ENCODE assay signal across 8 mouse cellular contexts in genomic region chr13:97205052-97205701, GRCm38 (mm10). TPM values are rescaled to one million over a fixed set of nuclear protein-coding genes. Genes with fewer than 3 reads are reported as not detected.
A peak's percentile ranks its signal among the peaks of the same experiment; 100 is the strongest.
DNase-seq lines count a peak whose midpoint lies in the region; ATAC-seq and TF ChIP-seq lines count a peak whose summit lies in the region.

No protein-coding gene starts in this region.

- H3K4me3 ChIP-seq in E14TG2a.4 (replicated peaks; ENCODE audit: low read length) = peak overlapping the region; percentile 61
- H3K4me3 ChIP-seq in forebrain, embryonic 12.5 days (replicated peaks) = peak overlapping the region; percentile 34
- peak overlapping the region; percentile 41 for H3K4me3 ChIP-seq in heart, postnatal 0 days (ENCODE audit: low read depth, low read length)
- peak overlapping the region; percentile 41 for H3K4me3 ChIP-seq in liver, embryonic 16.5 days (ENCODE audit: low read depth, low read length)
- peak overlapping the region; percentile 33 for H3K4me3 ChIP-seq in neural tube, embryonic 13.5 days
- peak overlapping the region; percentile 28 for H3K4me3 ChIP-seq in testis, adult 2 months (ENCODE audit: control insufficient read depth, low read depth, low read length)

- H3K4me2 ChIP-seq in forebrain, embryonic 12.5 days = peak overlapping the region; percentile 53
- H3K4me2 ChIP-seq in heart, postnatal 0 days (ENCODE audit: low read depth, low read length) = peak overlapping the region; percentile 64
- peak overlapping the region; percentile 52 for H3K4me2 ChIP-seq in liver, embryonic 16.5 days (ENCODE audit: low read depth, low read length)
- peak overlapping the region; percentile 69 for H3K4me2 ChIP-seq in neural tube, embryonic 13.5 days

- H3K9me3 ChIP-seq in E14TG2a.4 (ENCODE audit: low read length) = no peaks in the 10 kb centered on the region
- no peaks in the 10 kb centered on the region for H3K9me3 ChIP-seq in forebrain, embryonic 12.5 days
- no peaks in the 10 kb centered on the region for H3K9me3 ChIP-seq in heart, postnatal 0 days (replicated peaks; ENCODE audit: control insufficient read depth, low read length)
- no peaks in the 10 kb centered on the region for H3K9me3 ChIP-seq in liver, embryonic 16.5 days (replicated peaks; ENCODE audit: control insufficient read depth, low read length)
- H3K9me3 ChIP-seq in neural tube, embryonic 13.5 days = no peaks in the 10 kb centered on the region

- peaks cover 66% of the 10 kb centered on the region for H3K4me1 ChIP-seq in E14TG2a.4 (replicated peaks; ENCODE audit: low read depth, low read length)
- H3K4me1 ChIP-seq in forebrain, embryonic 12.5 days = 0 out of 2 replicates have a peak, but pooled peaks cover 6% of the 10 kb centered on the region
- H3K4me1 ChIP-seq in heart, postnatal 0 days (ENCODE audit: control insufficient read depth, insufficient read depth) = no peaks in the 10 kb centered on the region
- peaks cover 10% of the 10 kb centered on the region for H3K4me1 ChIP-seq in liver, embryonic 16.5 days (ENCODE audit: control insufficient read depth, low read depth, low read length)
- H3K4me1 ChIP-seq in neural tube, embryonic 13.5 days (replicated peaks) = peaks cover 10% of the 10 kb centered on the region
- H3K4me1 ChIP-seq in testis, adult 2 months (ENCODE audit: control insufficient read depth, insufficient read depth, low read length) = no peaks in the 10 kb centered on the region

- H3K27me3 ChIP-seq in E14TG2a.4 (ENCODE audit: insufficient read depth, low read length) = no peaks in the 10 kb centered on the region
- H3K27me3 ChIP-seq in forebrain, embryonic 12.5 days = no peaks in the 10 kb centered on the region
- H3K27me3 ChIP-seq in heart, postnatal 0 days (ENCODE audit: control insufficient read depth, insufficient read depth, low read length) = no peaks in the 10 kb centered on the region
- H3K27me3 ChIP-seq in liver, embryonic 16.5 days (ENCODE audit: control insufficient read depth, insufficient read depth, low read depth, low read length) = no peaks in the 10 kb centered on the region
- H3K27me3 ChIP-seq in neural tube, embryonic 13.5 days = no peaks in the 10 kb centered on the region
- H3K27me3 ChIP-seq in testis, adult 2 months (ENCODE audit: control insufficient read depth, insufficient read depth, low read length) = no peaks in the 10 kb centered on the region

- no peaks in the 10 kb centered on the region for H3K36me3 ChIP-seq in E14TG2a.4 (ENCODE audit: insufficient read depth, low read length)
- H3K36me3 ChIP-seq in forebrain, embryonic 12.5 days (replicated peaks) = no peaks in the 10 kb centered on the region
- H3K36me3 ChIP-seq in heart, postnatal 0 days (replicated peaks; ENCODE audit: control insufficient read depth, insufficient read depth, low read length) = no peaks in the 10 kb centered on the region
- no peaks in the 10 kb centered on the region for H3K36me3 ChIP-seq in liver, embryonic 16.5 days (ENCODE audit: control insufficient read depth, insufficient read depth)
- no peaks in the 10 kb centered on the region for H3K36me3 ChIP-seq in neural tube, embryonic 13.5 days
- H3K36me3 ChIP-seq in testis, adult 2 months (ENCODE audit: control insufficient read depth, insufficient read depth, low read length) = no peaks in the 10 kb centered on the region

- DNase-seq in c-Kit-positive CD71-positive TER-119-positive erythroid progenitor cells, embryonic 14.5 days (ENCODE audit: low spot score) = peak; percentile 75
- DNase-seq in heart, postnatal 0 days (ENCODE audit: low spot score) = peak; percentile 77
- DNase-seq in kidney, postnatal 4 days = peak; percentile 89 to 91

- TF ChIP-seq EP300 in heart, postnatal 0 days (IDR thresholded peaks at IDR 0.05; ENCODE audit: low read depth) = no peak

- peak; percentile 71; the same call in 1 of the 2 replicates for ATAC-seq in forebrain, embryonic 12.5 days (ENCODE audit: low FRiP score)
- ATAC-seq in heart, postnatal 0 days (ENCODE audit: insufficient read depth, low read depth) = peak; percentile 86
- ATAC-seq in liver, embryonic 16.5 days (ENCODE audit: low read depth) = peak; percentile 88
- ATAC-seq in neural tube, embryonic 13.5 days (ENCODE audit: low read depth) = peak; percentile 63

- H3K27ac ChIP-seq in forebrain, embryonic 12.5 days = no peak overlapping the region; the same call in 1 of the 2 replicates
- peak overlapping the region; percentile 71 for H3K27ac ChIP-seq in heart, postnatal 0 days (ENCODE audit: low read depth)
- peak overlapping the region; percentile 71 for H3K27ac ChIP-seq in liver, embryonic 16.5 days (ENCODE audit: low read length)
- peak overlapping the region; percentile 61; the same call in 1 of the 2 replicates for H3K27ac ChIP-seq in neural tube, embryonic 13.5 days (replicated peaks)
- H3K27ac ChIP-seq in testis, adult 2 months (ENCODE audit: control insufficient read depth, insufficient read depth, low read depth, low read length) = no peak overlapping the region

- no peak for TF ChIP-seq POLR2A in testis, adult 2 months (IDR thresholded peaks at IDR 0.05; ENCODE audit: control insufficient read depth, low read depth, low read length)

- 13% methylated on average over 18 of the region's 18 CpGs for WGBS in forebrain, embryonic 12.5 days
- WGBS in heart, postnatal 0 days = 5% methylated on average over 18 of the region's 18 CpGs
- 5% methylated on average over 18 of the region's 18 CpGs for WGBS in liver, embryonic 16.5 days (ENCODE audit: insufficient replicate concordance)
- 13% methylated on average over 18 of the region's 18 CpGs for WGBS in neural tube, embryonic 13.5 days

- peak; percentile 77 for TF ChIP-seq CTCF in E14TG2a.4 (conservative IDR thresholded peaks at IDR 0.05; ENCODE audit: low read length)
- TF ChIP-seq CTCF in heart, postnatal 0 days (IDR thresholded peaks at IDR 0.05; ENCODE audit: low read depth) = peak; percentile 69
- no peak for TF ChIP-seq CTCF in testis, adult 2 months (IDR thresholded peaks at IDR 0.05; ENCODE audit: control insufficient read depth, insufficient read depth, insufficient replicate concordance, low read depth, low read length)

- H3K9ac ChIP-seq in forebrain, embryonic 12.5 days = no peak overlapping the region
- H3K9ac ChIP-seq in heart, postnatal 0 days (replicated peaks; ENCODE audit: low read depth, low read length) = no peak overlapping the region
- no peak overlapping the region; the same call in 1 of the 2 replicates for H3K9ac ChIP-seq in liver, embryonic 16.5 days (ENCODE audit: low read depth, low read length)
- H3K9ac ChIP-seq in neural tube, embryonic 13.5 days = peak overlapping the region; percentile 50; the same call in 1 of the 2 replicates

RNA-seq across cellular contexts. Expression of gene Hexb, which starts 7.0 kb away (rescaled TPM):
- 18.4 and 20.6 TPM in 2 replicates for polyA plus RNA-seq in forebrain, embryonic 12.5 days (2016; fragmentation: Nextera tagmentation; extraction: Ambion mirVana)
- 21.9 and 32.0 TPM in 2 replicates for total RNA-seq in heart, postnatal 0 days (2014; rRNA removed; ENCODE audit: low replicate concordance)
- 21.4 and 26.5 TPM in 2 replicates for polyA plus RNA-seq in heart, postnatal 0 days (2015; fragmentation: Nextera tagmentation; extraction: Ambion mirVana)
- polyA plus RNA-seq in liver, embryonic 16.5 days (2015; fragmentation: Nextera tagmentation; extraction: Ambion mirVana) = 29.5 and 32.2 TPM in 2 replicates
- polyA plus RNA-seq in neural tube, embryonic 13.5 days (2015; fragmentation: Nextera tagmentation; extraction: Ambion mirVana) = 42.7 and 44.7 TPM in 2 replicates
- 3.7 and 6.3 TPM in 2 replicates for polyA plus RNA-seq in testis, adult 2 months (2012; rRNA removed)

RNA-seq across cellular contexts. Expression of gene Enc1, which starts 35.7 kb away (rescaled TPM):
- 23.9 and 26.9 TPM in 2 replicates for polyA plus RNA-seq in forebrain, embryonic 12.5 days (2016; fragmentation: Nextera tagmentation; extraction: Ambion mirVana)
- 10.2 and 10.9 TPM in 2 replicates for total RNA-seq in heart, postnatal 0 days (2014; rRNA removed; ENCODE audit: low replicate concordance)
- polyA plus RNA-seq in heart, postnatal 0 days (2015; fragmentation: Nextera tagmentation; extraction: Ambion mirVana) = 1.5 and 1.7 TPM in 2 replicates
- 0.76 and 0.86 TPM in 2 replicates for polyA plus RNA-seq in liver, embryonic 16.5 days (2015; fragmentation: Nextera tagmentation; extraction: Ambion mirVana)
- polyA plus RNA-seq in neural tube, embryonic 13.5 days (2015; fragmentation: Nextera tagmentation; extraction: Ambion mirVana) = 54.9 and 59.5 TPM in 2 replicates
- polyA plus RNA-seq in testis, adult 2 months (2012; rRNA removed) = 6.0 and 8.5 TPM in 2 replicates

Comparison
In these comparisons a context has a peak if more than half of its experiments do, and no peak if none do; other contexts are left out.
1. H3K27ac ChIP-seq: peak in heart, postnatal 0 days (single experiment), liver, embryonic 16.5 days (single experiment) and neural tube, embryonic 13.5 days (single experiment); none in forebrain, embryonic 12.5 days (single experiment) and testis, adult 2 months (single experiment).
2. Peak in every context shown above with its lines, with median percentiles within 50 percentile points of each other: H3K4me3 ChIP-seq, DNase-seq, ATAC-seq and H3K4me2 ChIP-seq.